Mouse (Mus musculus): ENCODE measurements around the gene Hdgfl2. TPM values are rescaled to one million over a fixed set of nuclear protein-coding genes. Genes with fewer than 3 reads are reported as not detected.

Gene Hdgfl2
- total RNA-seq, 2 experiments from 2014 or later = 96.5 to 104 TPM

DNA sequence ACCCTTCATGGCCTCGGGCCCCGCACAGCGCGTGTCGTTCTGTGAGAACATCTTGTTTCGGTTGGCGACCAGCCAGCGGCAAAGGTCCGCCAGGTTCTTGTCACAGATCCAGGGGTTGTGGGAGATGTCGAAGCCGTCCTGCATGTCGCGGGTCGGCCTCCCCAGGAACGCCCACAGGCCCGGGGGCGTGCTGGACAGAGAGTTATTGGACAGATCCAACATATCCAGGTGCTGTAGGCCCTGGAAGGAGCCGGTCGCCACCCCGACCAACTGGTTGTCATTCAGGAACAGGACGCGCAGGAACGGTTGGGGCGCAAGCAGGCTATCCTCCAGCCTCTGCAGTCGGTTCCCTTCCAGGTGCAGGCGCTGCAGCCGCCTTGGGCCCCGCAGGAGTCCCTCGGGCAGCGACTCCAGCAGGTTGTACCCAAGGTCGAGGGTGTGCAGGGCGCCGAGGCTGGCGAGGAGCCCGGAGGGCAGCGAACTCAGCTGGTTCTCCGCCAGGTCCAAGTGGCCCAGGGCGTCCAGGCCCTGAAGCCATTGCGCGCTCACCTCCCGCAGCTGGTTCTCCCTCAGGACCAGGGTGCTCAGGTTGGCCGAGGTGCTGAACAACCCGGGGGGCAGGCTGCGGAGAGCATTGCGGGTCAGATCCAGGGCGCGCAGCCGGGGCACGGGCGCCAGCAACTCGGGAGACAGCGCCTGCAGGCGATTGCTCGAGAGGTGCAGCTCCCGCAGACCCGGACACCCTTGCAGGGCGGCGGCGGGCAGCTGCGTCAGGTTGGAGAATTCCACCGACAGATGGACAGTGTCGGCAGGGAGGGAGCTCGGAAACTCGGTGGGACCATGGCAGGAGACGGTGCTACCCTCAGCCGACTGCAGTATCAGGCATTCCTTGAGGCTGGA, 40.8 kb downstream of the Hdgfl2 start:
- intact Hi-C loops (cut with DNase I) = no loop called here
- peak in 1 of 2 experiments; percentile 74 for DNase-seq (ENCODE audit: extremely low spot score in 1 of 2, low spot score in 2 of 2)

- intact Hi-C loops (cut with DNase I) = no loop called here
- DNase-seq (ENCODE audit: extremely low spot score in 1 of 2, low spot score in 2 of 2) = no peak
These were observed 42.4 kb downstream of the Hdgfl2 start, which contains the start of gene Lrg1 for GRCm38 (mm10) chr17:56121826-56122225. Gene Lrg1 (minus strand): TSS chr17:56122001.

- no peak for DNase-seq (ENCODE audit: extremely low spot score in 1 of 2, low spot score in 2 of 2)
These were observed 43.7 kb downstream of the Hdgfl2 start for GRCm38 (mm10) chr17:56123161-56123560.

GRCm38 (mm10) chr17:56123681-56124340, 44.4 kb downstream of the Hdgfl2 start:
- intact Hi-C loops (cut with DNase I) = no loop called here
- DNase-seq (ENCODE audit: extremely low spot score in 1 of 2, low spot score in 2 of 2) = no peak

More at GRCm38 (mm10) chr17:56123161-56123560, 43.7 kb downstream of the Hdgfl2 start:
- intact Hi-C loops (cut with DNase I) = no loop called here

GRCm38 (mm10) chr17:56124377-56125275, 45.2 kb downstream of the Hdgfl2 start:
- intact Hi-C loops (cut with DNase I) = no loop called here
- no peak for DNase-seq (ENCODE audit: extremely low spot score in 1 of 2, low spot score in 2 of 2)

- DNase-seq (ENCODE audit: extremely low spot score in 1 of 2, low spot score in 2 of 2) = no peak
- intact Hi-C loops (cut with DNase I) = no loop called here
These were observed 45.8 kb downstream of the Hdgfl2 start for GRCm38 (mm10) chr17:56125276-56125630.

DNA sequence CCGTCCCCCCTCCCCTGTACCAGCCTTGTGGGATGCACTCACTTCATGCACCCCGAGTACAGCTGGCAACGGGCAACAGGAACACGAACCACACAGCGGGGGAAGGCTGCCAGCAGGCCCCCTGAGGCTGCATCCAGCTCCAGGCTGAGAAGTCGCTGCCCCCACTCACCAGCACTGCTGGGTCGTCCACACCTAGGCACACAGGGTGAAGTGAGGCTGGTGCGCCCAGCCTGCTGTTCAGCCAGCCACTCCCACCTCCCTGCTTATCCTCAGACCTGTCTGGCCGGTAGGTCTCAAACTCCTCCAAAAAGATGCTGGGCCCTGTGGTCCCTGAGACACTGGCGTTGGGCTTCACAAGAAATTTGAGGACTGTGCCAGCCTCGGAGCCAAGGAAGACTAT, 46.7 kb downstream of the Hdgfl2 start:
- DNase-seq (ENCODE audit: extremely low spot score in 1 of 2, low spot score in 2 of 2) = no peak
- intact Hi-C loops (cut with DNase I) = no loop called here

- intact Hi-C loops (cut with DNase I) = no loop called here
- peak in 1 of 2 experiments; percentile 32 for DNase-seq (ENCODE audit: extremely low spot score in 1 of 2, low spot score in 2 of 2)
These were observed 48.8 kb downstream of the Hdgfl2 start for GRCm38 (mm10) chr17:56128246-56128645.

DNA sequence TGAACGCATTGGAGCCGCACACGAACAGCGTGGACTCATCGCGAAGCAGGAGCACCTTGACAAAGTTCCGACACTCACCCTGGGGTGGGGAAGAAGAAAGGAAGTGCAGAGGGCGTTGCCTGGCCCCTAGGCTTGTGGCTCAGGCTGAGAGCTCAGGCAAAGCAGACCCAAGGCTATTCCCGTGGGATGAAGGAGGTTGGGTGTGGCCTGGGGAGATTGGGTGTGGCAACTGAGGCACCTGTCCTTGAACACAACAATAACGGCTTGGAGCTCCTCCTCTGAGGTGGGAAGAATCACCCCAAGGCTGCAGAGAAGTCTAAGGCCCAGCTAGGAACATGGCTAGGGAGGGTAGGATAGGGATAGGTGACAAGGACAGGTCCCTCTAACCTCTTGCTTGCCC, 51.7 kb downstream of the Hdgfl2 start:
- DNase-seq (ENCODE audit: extremely low spot score in 1 of 2, low spot score in 2 of 2) = no peak
- intact Hi-C loops (cut with DNase I) = loop anchor here (5.0 kb wide), 1 partner anchor 121 kb away; no protein-coding TSS in a partner anchor

- intact Hi-C loops (cut with DNase I) = loop anchor here (5.0 kb wide), 1 partner anchor 120 kb away; no protein-coding TSS in a partner anchor
- no peak for DNase-seq (ENCODE audit: extremely low spot score in 1 of 2, low spot score in 2 of 2)
These were observed 52.4 kb downstream of the Hdgfl2 start for GRCm38 (mm10) chr17:56131814-56132213.

GRCm38 (mm10) chr17:56132661-56133060, 53.2 kb downstream of the Hdgfl2 start:
- intact Hi-C loops (cut with DNase I) = loop anchor here (5.0 kb wide), 1 partner anchor 120 kb away; no protein-coding TSS in a partner anchor
- no peak for DNase-seq (ENCODE audit: extremely low spot score in 1 of 2, low spot score in 2 of 2)

DNA sequence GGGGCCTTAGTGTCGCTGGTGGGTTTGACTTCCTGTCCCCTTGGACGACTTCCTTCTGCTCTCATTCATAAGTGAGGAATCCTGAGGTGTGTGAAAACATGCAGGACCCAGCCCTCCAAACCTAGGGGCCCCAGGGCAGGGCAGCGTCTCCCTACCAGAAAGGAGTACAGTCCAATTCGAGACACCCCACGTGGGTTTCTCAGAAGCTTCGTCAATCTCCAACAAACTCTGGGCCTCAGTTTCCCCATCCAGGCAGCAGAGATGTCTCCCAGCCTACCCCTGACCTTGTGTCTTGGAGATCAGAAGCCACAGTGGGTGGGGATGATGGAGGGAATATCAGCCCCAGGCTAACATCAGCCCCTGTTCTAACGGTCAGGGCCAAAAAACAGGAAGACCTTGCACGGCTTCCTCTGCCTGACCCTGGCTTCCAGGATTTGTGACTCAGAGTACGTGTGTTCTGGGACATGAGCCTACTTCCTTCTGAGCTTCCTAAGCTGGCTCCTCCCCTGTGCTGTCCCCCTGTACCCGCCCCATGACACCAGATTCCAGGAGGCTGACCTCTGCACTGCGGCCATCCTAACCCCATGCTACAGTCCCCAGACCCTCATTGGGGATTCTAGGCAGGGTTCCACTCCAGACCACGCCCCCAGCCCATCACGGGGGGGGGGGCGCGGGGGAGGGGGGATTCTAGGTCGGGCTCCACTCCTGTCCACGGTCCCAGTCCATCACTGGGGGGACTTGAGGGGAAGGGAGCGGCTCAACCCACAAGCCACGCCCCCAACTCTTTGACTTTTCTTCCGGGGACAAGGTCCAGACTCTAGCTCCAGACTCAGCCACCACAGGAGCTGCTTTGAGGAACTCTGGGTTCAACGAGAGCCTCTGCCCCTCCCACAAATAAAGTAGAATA, 54.3 kb downstream of the Hdgfl2 start:
- intact Hi-C loops (cut with DNase I) = loop anchor here (5.0 kb wide), 1 partner anchor 119 kb away; no protein-coding TSS in a partner anchor
- peak in 1 of 2 experiments; percentile 81 for DNase-seq (ENCODE audit: extremely low spot score in 1 of 2, low spot score in 2 of 2)

- DNase-seq (ENCODE audit: extremely low spot score in 1 of 2, low spot score in 2 of 2) = peak in 1 of 2 experiments; percentile 81
- intact Hi-C loops (cut with DNase I) = loop anchor here (5.0 kb wide), 1 partner anchor 118 kb away; no protein-coding TSS in a partner anchor
These were observed 55.1 kb downstream of the Hdgfl2 start for GRCm38 (mm10) chr17:56134463-56134971.

- intact Hi-C loops (cut with DNase I) = no loop called here
- DNase-seq (ENCODE audit: extremely low spot score in 1 of 2, low spot score in 2 of 2) = no peak
These were observed 57.1 kb downstream of the Hdgfl2 start for GRCm38 (mm10) chr17:56136558-56136957.

DNA sequence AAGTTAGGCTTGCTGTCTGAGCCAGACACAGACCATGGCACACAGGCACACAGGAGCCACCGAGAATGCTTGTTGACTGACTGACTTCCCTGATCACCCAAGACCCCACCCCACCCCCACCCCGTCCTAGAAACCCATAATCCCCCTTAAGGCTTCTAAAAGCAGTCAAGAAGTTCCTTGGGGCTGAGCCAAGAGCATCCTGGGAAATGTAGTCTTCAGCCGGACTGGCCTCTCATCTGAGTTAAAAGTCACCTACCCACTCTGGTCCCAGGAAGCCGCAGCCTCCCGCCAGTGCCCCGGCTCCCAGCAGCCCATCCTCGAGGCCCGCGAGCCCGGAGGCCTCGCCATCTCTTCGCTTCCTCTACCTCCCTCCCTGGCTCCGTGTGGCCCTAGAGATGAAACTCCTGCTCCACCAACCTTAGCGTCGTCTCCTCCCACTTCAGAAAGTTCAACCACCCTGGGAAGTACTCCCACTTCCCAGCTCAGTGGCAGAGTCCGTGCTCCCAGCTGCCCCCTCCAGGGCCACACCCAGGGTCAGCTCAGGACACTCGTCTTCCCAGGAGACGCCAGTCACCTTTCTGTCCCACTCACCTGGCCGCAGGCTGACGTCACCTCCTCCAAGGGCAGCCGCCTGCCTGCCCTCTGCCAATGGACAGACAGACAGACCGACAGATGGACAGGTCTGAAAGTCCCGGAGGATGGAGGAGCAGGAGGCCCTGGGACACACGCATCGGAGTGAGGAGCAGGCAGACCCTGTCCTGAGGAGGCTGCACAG, 58.6 kb downstream of the Hdgfl2 start:
- peak in 1 of 2 experiments; percentile 46 for DNase-seq (ENCODE audit: extremely low spot score in 1 of 2, low spot score in 2 of 2)
- intact Hi-C loops (cut with DNase I) = no loop called here

DNA sequence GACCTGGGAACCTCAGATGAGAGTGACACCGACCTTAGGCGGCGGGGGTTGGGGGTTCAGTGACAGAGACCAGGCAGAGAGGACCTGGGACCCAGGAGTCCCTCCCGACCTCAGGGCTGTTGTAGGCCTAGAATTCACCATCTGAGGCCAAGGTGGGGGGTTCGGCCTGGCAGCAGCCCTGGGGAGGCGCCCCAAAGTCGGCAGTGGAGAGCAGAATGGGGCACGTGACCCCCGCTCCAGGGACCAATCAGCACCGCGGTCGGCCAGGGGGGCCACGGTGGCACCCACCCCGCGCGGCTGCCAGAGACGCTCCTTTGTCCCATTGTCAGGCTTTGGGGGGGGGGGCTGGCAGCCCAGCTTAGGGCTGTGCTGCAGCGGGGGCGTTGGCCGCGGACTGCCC, 59.9 kb downstream of the Hdgfl2 start:
- DNase-seq (ENCODE audit: extremely low spot score in 1 of 2, low spot score in 2 of 2) = peak in 1 of 2 experiments; percentile 73
- intact Hi-C loops (cut with DNase I) = no loop called here

All from left cerebral cortex, postnatal 10 days (tissue).